Comparison of ENCODE assay signal across 22 mouse cellular contexts in the genomic region with DNA sequence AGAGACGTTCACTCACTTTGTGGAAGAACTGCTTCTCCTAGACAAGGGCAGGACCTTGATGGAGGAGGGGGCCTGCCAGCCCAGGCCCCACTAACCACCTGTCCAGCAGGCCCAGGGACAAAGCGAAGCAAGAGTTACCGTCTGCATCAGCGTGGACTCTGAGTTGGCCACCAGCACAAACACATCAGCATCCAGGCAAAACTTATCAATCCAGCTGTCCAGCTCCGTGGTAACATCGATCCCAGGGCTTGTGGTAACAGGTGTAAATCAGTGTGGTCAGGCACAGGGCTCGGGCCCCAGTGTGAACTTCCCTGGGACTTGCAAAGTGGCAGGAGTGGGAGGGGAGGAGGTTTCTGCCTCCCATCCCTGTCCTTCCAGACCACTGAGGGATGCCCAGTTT. TPM values are rescaled to one million over a fixed set of nuclear protein-coding genes. Genes with fewer than 3 reads are reported as not detected.
DNase-seq lines count a peak whose midpoint lies in the region; ATAC-seq and TF ChIP-seq lines count a peak whose summit lies in the region.
"Had no signal": no experiment of that assay in that cellular context is flagged by ENCODE, and none has a peak within 500 bp of the region (broad histone marks: within the 10 kb centered on the region; RNA-seq: fewer than 3 reads in every experiment).

No protein-coding gene starts in this region.

- intact Hi-C loops in gastrocnemius, postnatal 14 days (cut with DNase I; ENCODE audit: low total_unique reads) = no loop called here

- H3K9me3 ChIP-seq in intestine, postnatal 0 days (ENCODE audit: control insufficient read depth) = no peaks in the 10 kb centered on the region
- H3K9me3 ChIP-seq in intestine, embryonic 15.5 days = no peaks in the 10 kb centered on the region
- H3K9me3 ChIP-seq: embryonic facial prominence, embryonic 13.5 days; embryonic facial prominence, embryonic 15.5 days; forebrain, embryonic 10.5 days; forebrain, embryonic 12.5 days had no signal

- no peaks in the 10 kb centered on the region for H3K4me1 ChIP-seq in intestine, postnatal 0 days (replicated peaks; ENCODE audit: control insufficient read depth, insufficient read depth, low read length)
- H3K4me1 ChIP-seq in intestine, embryonic 15.5 days (replicated peaks) = no peaks in the 10 kb centered on the region
- no peaks in the 10 kb centered on the region for H3K4me1 ChIP-seq in brown adipose tissue, adult 24 weeks (ENCODE audit: control insufficient read depth, insufficient read depth, insufficient read length, low read length)
- H3K4me1 ChIP-seq: embryonic facial prominence, embryonic 13.5 days; embryonic facial prominence, embryonic 15.5 days; forebrain, embryonic 10.5 days; forebrain, embryonic 12.5 days had no signal

- H3K4me3 ChIP-seq in intestine, postnatal 0 days (ENCODE audit: low read depth, low read length) = no peak overlapping the region
- no peak overlapping the region for H3K4me3 ChIP-seq in intestine, embryonic 15.5 days (replicated peaks)
- no peak overlapping the region for H3K4me3 ChIP-seq in brown adipose tissue, adult 24 weeks (ENCODE audit: insufficient read depth, low read depth, low read length)
- no peak overlapping the region for H3K4me3 ChIP-seq in myocyte
- H3K4me3 ChIP-seq: embryonic facial prominence, embryonic 13.5 days; embryonic facial prominence, embryonic 15.5 days; erythroblast, embryonic 14.5 days; forebrain, embryonic 10.5 days; forebrain, embryonic 12.5 days had no signal

- H3K27me3 ChIP-seq in intestine, postnatal 0 days (replicated peaks; ENCODE audit: control insufficient read depth, insufficient read depth, low read length) = no peaks in the 10 kb centered on the region
- H3K27me3 ChIP-seq in intestine, embryonic 15.5 days (replicated peaks) = no peaks in the 10 kb centered on the region
- no peaks in the 10 kb centered on the region for H3K27me3 ChIP-seq in myocyte (ENCODE audit: control insufficient read depth, insufficient read depth, insufficient read length)
- H3K27me3 ChIP-seq: embryonic facial prominence, embryonic 13.5 days; embryonic facial prominence, embryonic 15.5 days; forebrain, embryonic 12.5 days had no signal

- no peak for ATAC-seq in intestine, postnatal 0 days
- ATAC-seq in intestine, embryonic 15.5 days = no peak
- ATAC-seq: forebrain, embryonic 14.5 days; forebrain, embryonic 16.5 days had no signal

- 96% methylated on average over 7 of the region's 7 CpGs for WGBS in intestine, postnatal 0 days
- WGBS in intestine, embryonic 15.5 days = 98% methylated on average over 7 of the region's 7 CpGs

- DNase-seq in gastrocnemius, postnatal 14 days = no peak
- DNase-seq: adrenal gland, adult 8-10 months; adrenal gland, postnatal 14 days; adrenal gland, postnatal 36 days; cerebellum, adult 11 months; cerebellum, adult 18-20 months; cerebellum, adult 8-10 months; cerebellum, adult 9-11 months; cerebellum, postnatal 14 days; cerebellum, postnatal 36 days; embryo, embryonic 11 days had no signal

- H3K9ac ChIP-seq in intestine, postnatal 0 days (ENCODE audit: low read depth, low read length) = no peak overlapping the region
- no peak overlapping the region for H3K9ac ChIP-seq in intestine, embryonic 15.5 days
- H3K9ac ChIP-seq: embryonic facial prominence, embryonic 13.5 days; embryonic facial prominence, embryonic 15.5 days; forebrain, embryonic 12.5 days had no signal

- peaks cover 88% of the 10 kb centered on the region for H3K36me3 ChIP-seq in intestine, postnatal 0 days (ENCODE audit: control insufficient read depth, insufficient read depth)
- peaks cover 53% of the 10 kb centered on the region for H3K36me3 ChIP-seq in intestine, embryonic 15.5 days
- peaks cover 23% of the 10 kb centered on the region for H3K36me3 ChIP-seq in myocyte (ENCODE audit: control insufficient read depth, insufficient read depth)

- TF ChIP-seq CTCF in intestine, postnatal 0 days (IDR thresholded peaks at IDR 0.05; ENCODE audit: low read depth) = no peak

- TF ChIP-seq POLR2A in myocyte (IDR thresholded peaks at IDR 0.05; ENCODE audit: insufficient read length, low read depth) = no peak

- no peaks in the 10 kb centered on the region for H3K79me2 ChIP-seq in myocyte (ENCODE audit: control insufficient read depth, insufficient read depth)

- no peak overlapping the region for H3K4me2 ChIP-seq in intestine, postnatal 0 days (replicated peaks; ENCODE audit: low read depth)
- no peak overlapping the region for H3K4me2 ChIP-seq in intestine, embryonic 15.5 days (replicated peaks)
- H3K4me2 ChIP-seq in myocyte (ENCODE audit: low read depth) = no peak overlapping the region
- H3K4me2 ChIP-seq: embryonic facial prominence, embryonic 13.5 days; embryonic facial prominence, embryonic 15.5 days; forebrain, embryonic 12.5 days had no signal

- peak overlapping the region; percentile 28; the same call in 1 of the 2 replicates for H3K27ac ChIP-seq in intestine, postnatal 0 days (ENCODE audit: low read depth, low read length)
- H3K27ac ChIP-seq in intestine, embryonic 15.5 days = no peak overlapping the region
- H3K27ac ChIP-seq in brown adipose tissue, adult 24 weeks (replicated peaks; ENCODE audit: low read depth, low read length) = 0 out of 2 replicates have a peak overlapping the region, but pooled peaks have one; percentile 14
- H3K27ac ChIP-seq: embryonic facial prominence, embryonic 13.5 days; embryonic facial prominence, embryonic 15.5 days; forebrain, embryonic 10.5 days; forebrain, embryonic 12.5 days had no signal

- no peak overlapping the region for H3ac ChIP-seq in myocyte (ENCODE audit: control insufficient read depth, insufficient read length)

TF ChIP-seq in myocyte, 11 proteins besides CTCF, POLR2A, EP300 and RAD21:
- TF ChIP-seq USF1 (IDR thresholded peaks at IDR 0.05; ENCODE audit: low read depth) (no peak), SRF (IDR thresholded peaks at IDR 0.05; ENCODE audit: control insufficient read depth, insufficient read length, low read depth) (no peak), MYOG (IDR thresholded peaks at IDR 0.05; ENCODE audit: control insufficient read depth in 1 of 3, insufficient read depth in 1 of 3, insufficient read length in 2 of 3, low read depth in 2 of 3) (peak in 2 of 3 experiments; percentile 52 to 75), CEBPB (IDR thresholded peaks at IDR 0.05; ENCODE audit: insufficient read depth, poor library complexity, severe bottlenecking) (no peak), TCF12 (IDR thresholded peaks at IDR 0.05; ENCODE audit: insufficient read depth, poor library complexity, severe bottlenecking) (no peak), MAX (IDR thresholded peaks at IDR 0.05; ENCODE audit: low read depth) (no peak), POLR2AphosphoS2 (IDR thresholded peaks at IDR 0.05; ENCODE audit: insufficient read length, low read depth) (no peak), MYOD1 (IDR thresholded peaks at IDR 0.05; ENCODE audit: control insufficient read depth in 1 of 3, insufficient read length in 2 of 3, low read depth in 2 of 3) (peak in 2 of 3 experiments; percentile 31 to 50), TCF3 (IDR thresholded peaks at IDR 0.05; ENCODE audit: insufficient read length, low read depth) (no peak)

RNA-seq across cellular contexts. Expression of a gene that starts 17.2 kb away (rescaled TPM):
- 44.2 and 46.9 TPM in 2 replicates for polyA plus RNA-seq in intestine, postnatal 0 days (2015; fragmentation: Nextera tagmentation; extraction: Ambion mirVana)
- polyA plus RNA-seq in intestine, embryonic 15.5 days (2015; fragmentation: Nextera tagmentation; extraction: Ambion mirVana) = 42.4 and 42.5 TPM in 2 replicates
- polyA plus RNA-seq in brown adipose tissue, adult 24 weeks (2012; ENCODE audit: insufficient read depth, insufficient read length, missing spikeins) = 156 and 170 TPM in 2 replicates
- 75.8 TPM for polyA plus RNA-seq in myocyte (2012; fragmentation: generic; extraction: Trizol)
- 100 to 1,000 TPM; 292 to 356 TPM for total RNA-seq in gastrocnemius, postnatal 14 days (2021)

RNA-seq across cellular contexts. Expression of a gene that starts 18.5 kb away (rescaled TPM):
- 1.3 and 1.8 TPM in 2 replicates for polyA plus RNA-seq in intestine, postnatal 0 days (2015; fragmentation: Nextera tagmentation; extraction: Ambion mirVana)
- 9.6 and 9.8 TPM in 2 replicates for polyA plus RNA-seq in intestine, embryonic 15.5 days (2015; fragmentation: Nextera tagmentation; extraction: Ambion mirVana)
- 3.3 and 5.8 TPM in 2 replicates for polyA plus RNA-seq in brown adipose tissue, adult 24 weeks (2012; ENCODE audit: insufficient read depth, insufficient read length, missing spikeins)
- 3.7 TPM for polyA plus RNA-seq in myocyte (2012; fragmentation: generic; extraction: Trizol)
- 1 to 10 TPM; 3.2 to 3.4 TPM for total RNA-seq in gastrocnemius, postnatal 14 days (2021)
- polyA plus RNA-seq: erythroblast, embryonic 14.5 days had no signal

RNA-seq across cellular contexts. Expression of a gene that starts 18.7 kb away (rescaled TPM):
- 10.0 and 13.3 TPM in 2 replicates for polyA plus RNA-seq in intestine, postnatal 0 days (2015; fragmentation: Nextera tagmentation; extraction: Ambion mirVana)
- polyA plus RNA-seq in intestine, embryonic 15.5 days (2015; fragmentation: Nextera tagmentation; extraction: Ambion mirVana) = 33.1 and 35.6 TPM in 2 replicates
- 4.0 and 10.3 TPM in 2 replicates for polyA plus RNA-seq in brown adipose tissue, adult 24 weeks (2012; ENCODE audit: insufficient read depth, insufficient read length, missing spikeins)
- polyA plus RNA-seq in myocyte (2012; fragmentation: generic; extraction: Trizol) = 11.0 TPM
- 1 to 10 TPM; 4.4 to 5.1 TPM for total RNA-seq in gastrocnemius, postnatal 14 days (2021)

RNA-seq across cellular contexts. Expression of a gene that starts 39.1 kb away (rescaled TPM):
- polyA plus RNA-seq in intestine, postnatal 0 days (2015; fragmentation: Nextera tagmentation; extraction: Ambion mirVana) = 3.4 and 3.6 TPM in 2 replicates
- 4.6 and 4.7 TPM in 2 replicates for polyA plus RNA-seq in intestine, embryonic 15.5 days (2015; fragmentation: Nextera tagmentation; extraction: Ambion mirVana)
- polyA plus RNA-seq in brown adipose tissue, adult 24 weeks (2012; ENCODE audit: insufficient read depth, insufficient read length, missing spikeins) = 3.2 and 5.6 TPM in 2 replicates
- 0.66 TPM for polyA plus RNA-seq in myocyte (2012; fragmentation: generic; extraction: Trizol)
- 1 to 10 TPM; 8.9 to 9.2 TPM for total RNA-seq in gastrocnemius, postnatal 14 days (2021)
- polyA plus RNA-seq: erythroblast, embryonic 14.5 days had no signal

RNA-seq across cellular contexts. Expression of a gene that starts 49.3 kb away (rescaled TPM):
- polyA plus RNA-seq in intestine, postnatal 0 days (2015; fragmentation: Nextera tagmentation; extraction: Ambion mirVana) = 28.0 and 28.8 TPM in 2 replicates
- 38.0 and 38.8 TPM in 2 replicates for polyA plus RNA-seq in intestine, embryonic 15.5 days (2015; fragmentation: Nextera tagmentation; extraction: Ambion mirVana)
- 24.8 and 28.6 TPM in 2 replicates for polyA plus RNA-seq in brown adipose tissue, adult 24 weeks (2012; ENCODE audit: insufficient read depth, insufficient read length, missing spikeins)
- polyA plus RNA-seq in myocyte (2012; fragmentation: generic; extraction: Trizol) = 77.2 TPM
- 10 to 100 TPM; 43.4 to 48.8 TPM for total RNA-seq in gastrocnemius, postnatal 14 days (2021)
